Mouse (Mus musculus) 3T3-L1 (cell line): ENCODE data around the gene Ssr2.
"Not testable (repeated sequence)": the region's sequence is repeated elsewhere in the genome, so short reads cannot be mapped to it uniquely, and the experiment has no call there.

Source experiments
- DNase-seq: peaks from one replicate; pipeline ENCODE4 v3.0.0-alpha.2; 2015; ENCODE audit warnings: low read depth, low spot score

Gene Ssr2

GRCm38 (mm10) chr3:88596547-88596946 lies 20.9 kb downstream of the Ssr2 start:
- DNase-seq: not testable (repeated sequence)

GRCm38 (mm10) chr3:88602466-88602865 lies 26.8 kb downstream of the Ssr2 start:
- no peak for DNase-seq

- peak; percentile 88 for DNase-seq
Measured at GRCm38 (mm10) chr3:88603714-88604161, 28.1 kb downstream of the Ssr2 start.

GRCm38 (mm10) chr3:88604863-88605262 lies 29.2 kb downstream of the Ssr2 start:
- DNase-seq: no peak

- not testable (repeated sequence) for DNase-seq
Measured at GRCm38 (mm10) chr3:88605666-88606065, 30.0 kb downstream of the Ssr2 start, which contains the start of gene Arhgef2. TSS of gene Arhgef2 (plus strand) at chr3:88605966.

GRCm38 (mm10) chr3:88607065-88607757 lies 31.5 kb downstream of the Ssr2 start:
- DNase-seq: peak; percentile 92

GRCm38 (mm10) chr3:88607758-88608138 lies 32.1 kb downstream of the Ssr2 start:
- no peak for DNase-seq

- peak; percentile 53 for DNase-seq
Measured at GRCm38 (mm10) chr3:88609066-88609465, 33.4 kb downstream of the Ssr2 start.

- no peak for DNase-seq
Measured at GRCm38 (mm10) chr3:88614418-88614817, 38.7 kb downstream of the Ssr2 start.

- DNase-seq: no peak
Measured at GRCm38 (mm10) chr3:88615117-88615516, 39.4 kb downstream of the Ssr2 start.

GRCm38 (mm10) chr3:88615902-88616391 lies 40.3 kb downstream of the Ssr2 start:
- peak; percentile 97 for DNase-seq

- peak; percentile 46 for DNase-seq
Measured at GRCm38 (mm10) chr3:88616951-88617500, 41.4 kb downstream of the Ssr2 start.

GRCm38 (mm10) chr3:88618074-88618871 lies 42.6 kb downstream of the Ssr2 start:
- DNase-seq: no peak

- peak; percentile 43 for DNase-seq
Measured at GRCm38 (mm10) chr3:88619113-88620097, 43.7 kb downstream of the Ssr2 start.

- DNase-seq: peak; percentile 40
Measured at GRCm38 (mm10) chr3:88620146-88620991, 44.7 kb downstream of the Ssr2 start.

- DNase-seq: peak; percentile 68
Measured at GRCm38 (mm10) chr3:88620992-88621536, 45.4 kb downstream of the Ssr2 start.

GRCm38 (mm10) chr3:88621537-88622112 lies 45.9 kb downstream of the Ssr2 start:
- DNase-seq: peak; percentile 82

GRCm38 (mm10) chr3:88622113-88622940 lies 46.7 kb downstream of the Ssr2 start:
- DNase-seq: peak; percentile 60
